Mouse (Mus musculus) urinary bladder, postnatal 25 days (tissue): ENCODE data around the gene Lrrc42.

Experiments used
- DNase-seq: peaks from one replicate; pipeline ENCODE4 v3.0.0; 2022; ENCODE audit warnings: low spot score

Gene Lrrc42

DNA sequence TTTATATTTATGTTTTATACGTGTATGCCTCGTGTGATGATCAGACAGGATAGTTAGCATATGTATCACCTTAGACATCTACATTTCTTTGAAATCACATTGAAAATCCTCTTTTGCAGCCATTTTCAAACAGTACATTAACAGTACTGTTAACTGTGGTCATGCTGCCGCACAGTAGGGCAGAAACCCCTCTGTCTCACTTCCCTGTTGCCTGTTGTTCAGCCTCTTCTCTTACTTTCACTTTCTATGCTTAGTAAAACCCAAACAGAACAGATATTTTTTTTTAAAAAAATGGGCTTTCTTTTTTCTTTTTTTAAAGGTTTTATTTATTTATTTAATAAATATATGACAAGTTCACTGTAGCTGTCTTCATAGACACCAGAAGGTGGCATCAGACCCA, 59.5 kb downstream of the Lrrc42 start:
- no peak for DNase-seq

DNA sequence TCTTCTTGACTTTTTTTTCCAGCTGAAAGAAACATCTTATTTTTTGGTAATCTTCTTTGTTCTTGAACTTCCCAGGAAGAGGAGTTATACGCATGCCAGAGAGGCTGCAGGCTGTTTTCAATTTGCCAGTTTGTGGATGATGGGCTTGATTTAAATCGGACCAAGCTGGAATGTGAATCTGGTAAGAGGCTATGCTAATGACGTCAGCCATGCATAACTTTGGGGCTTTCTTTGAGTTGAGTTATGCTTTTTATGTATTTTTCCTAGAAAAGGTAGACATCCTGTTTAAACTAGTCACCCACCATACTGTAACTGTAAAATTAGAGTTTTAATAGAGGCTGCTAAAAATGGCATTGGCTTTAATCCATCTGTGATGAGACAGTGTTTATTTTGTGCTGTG, 67.6 kb downstream of the Lrrc42 start:
- no peak for DNase-seq
